Mouse (Mus musculus) frontal cortex, postnatal 25 days (tissue): ENCODE measurements around the gene Il22ra1.
"Not testable (repeated sequence)": the region's sequence is repeated elsewhere in the genome, so short reads cannot be mapped to it uniquely, and the experiment has no call there.

Experiments used
- DNase-seq, 2 experiments: peaks; one replicate each; pipeline ENCODE4 v3.0.0; 2022; ENCODE audit warnings: low spot score in 2 of 2

Gene Il22ra1

GRCm38 (mm10) chr4:135727817-135728216, at the start of gene Il22ra1:
Gene Il22ra1 (plus strand): TSS chr4:135728172.
- DNase-seq, result no peak

GRCm38 (mm10) chr4:135679316-135679715, 48.7 kb upstream of the Il22ra1 start:
- no peak for DNase-seq

GRCm38 (mm10) chr4:135681789-135682188, 46.2 kb upstream of the Il22ra1 start:
- DNase-seq, result no peak

GRCm38 (mm10) chr4:135683553-135683952, 44.4 kb upstream of the Il22ra1 start:
- DNase-seq, result no peak

- no peak for DNase-seq
These were observed 43.2 kb upstream of the Il22ra1 start for GRCm38 (mm10) chr4:135684731-135685130.

GRCm38 (mm10) chr4:135685906-135686567, 41.9 kb upstream of the Il22ra1 start, which contains the start of gene Ifnlr1:
Gene Ifnlr1 (plus strand): TSS chr4:135686287.
- DNase-seq, result peak in 1 of 2 experiments; percentile 29

GRCm38 (mm10) chr4:135686568-135686953, 41.4 kb upstream of the Il22ra1 start:
- DNase-seq, result no peak

- DNase-seq, result no peak
These were observed 38.2 kb upstream of the Il22ra1 start for GRCm38 (mm10) chr4:135689797-135690196.

GRCm38 (mm10) chr4:135690241-135690640, 37.7 kb upstream of the Il22ra1 start:
- no peak for DNase-seq

- DNase-seq, result no peak
These were observed 35.1 kb upstream of the Il22ra1 start for GRCm38 (mm10) chr4:135692916-135693315.

- DNase-seq, result no peak
These were observed 29.5 kb upstream of the Il22ra1 start for GRCm38 (mm10) chr4:135698498-135698897.

GRCm38 (mm10) chr4:135703497-135703896, 24.5 kb upstream of the Il22ra1 start:
- no peak for DNase-seq

- no peak for DNase-seq
These were observed 24.0 kb upstream of the Il22ra1 start for GRCm38 (mm10) chr4:135704016-135704415.

GRCm38 (mm10) chr4:135706045-135706444, 21.9 kb upstream of the Il22ra1 start:
- no peak for DNase-seq

- DNase-seq, result peak; percentile 57 to 71
These were observed 18.9 kb upstream of the Il22ra1 start for GRCm38 (mm10) chr4:135709072-135709564.

GRCm38 (mm10) chr4:135709621-135710020, 18.4 kb upstream of the Il22ra1 start:
- no peak for DNase-seq

GRCm38 (mm10) chr4:135710392-135710791, 17.6 kb upstream of the Il22ra1 start:
- DNase-seq, result no peak

GRCm38 (mm10) chr4:135714776-135715175, 13.2 kb upstream of the Il22ra1 start:
- DNase-seq, result no peak

GRCm38 (mm10) chr4:135716438-135716837, 11.5 kb upstream of the Il22ra1 start:
- DNase-seq, result not testable (repeated sequence)

GRCm38 (mm10) chr4:135722540-135723290, 5.3 kb upstream of the Il22ra1 start:
- no peak for DNase-seq

- DNase-seq, result no peak
These were observed 1.6 kb upstream of the Il22ra1 start for GRCm38 (mm10) chr4:135726416-135726815.

- no peak for DNase-seq
These were observed 2.2 kb downstream of the Il22ra1 start for GRCm38 (mm10) chr4:135730204-135730603.

GRCm38 (mm10) chr4:135730951-135731350, 3.0 kb downstream of the Il22ra1 start:
- DNase-seq, result no peak
